Mouse (Mus musculus) midbrain, embryonic 12.5 days (tissue): ENCODE data around the gene Sgsh. TPM values are rescaled to one million over a fixed set of nuclear protein-coding genes. Genes with fewer than 3 reads are reported as not detected.
A peak's percentile ranks its signal among the peaks of the same experiment; 100 is the strongest.

ENCODE experiments used
- ATAC-seq: fragments of 200-750 bp; cut with Nextera tagmentation; 2 replicates; pipeline ENCODE4 v1.8.0; 2017; ENCODE audit warnings: low read depth, moderate TSS enrichment, moderate library complexity; ENCODE audit not compliant: low FRiP score
- H3K27ac ChIP-seq: fragments of 300-500 bp; sonication (generic); replicated peaks from 2 replicates; pipeline ENCODE4 v1.5.1; 2016; ENCODE audit warnings: mild to moderate bottlenecking
- H3K27me3 ChIP-seq: fragments of 300-500 bp; sonication (generic); 2 replicates; pipeline ENCODE4 v1.6.1; 2016; ENCODE audit warnings: mild to moderate bottlenecking
- H3K36me3 ChIP-seq: fragments of 300-500 bp; sonication (generic); 2 replicates; pipeline ENCODE4 v1.6.1; 2016
- H3K4me1 ChIP-seq: fragments of 300-500 bp; sonication (generic); 2 replicates; pipeline ENCODE4 v1.6.1; 2016
- H3K4me2 ChIP-seq: fragments of 300-500 bp; sonication (generic); replicated peaks from 2 replicates; pipeline ENCODE4 v1.6.1; 2016; ENCODE audit warnings: mild to moderate bottlenecking, moderate library complexity
- H3K4me3 ChIP-seq: fragments of 300-500 bp; sonication (generic); 2 replicates; pipeline ENCODE4 v1.5.1; 2016; ENCODE audit warnings: mild to moderate bottlenecking
- H3K9ac ChIP-seq: fragments of 300-500 bp; sonication (generic); replicated peaks from 2 replicates; pipeline ENCODE4 v1.6.1; 2016; ENCODE audit warnings: mild to moderate bottlenecking, moderate library complexity
- H3K9me3 ChIP-seq: fragments of 300-500 bp; sonication (generic); 2 replicates; pipeline ENCODE4 v1.6.1; 2016; ENCODE audit warnings: mild to moderate bottlenecking
- WGBS: fragments of 180-500 bp; shearing (Covaris S2); methylation state at CpG from one replicate; pipeline ENCODE4 v1.1.7; 2016; 5-methylcytosine and 5-hydroxymethylcytosine counted together
- microRNA counts: library from miRNA; unstranded; fragments of <30 nt; microRNA quantifications from one replicate; lab custom pipeline; 2017
- microRNA-seq: library from miRNA; unstranded; fragments of <30 nt; microRNA quantifications from one replicate; pipeline ENCODE4, GENCODE M21; 2017
- polyA plus RNA-seq: library from polyadenylated mRNA; unstranded; fragments of >200 nt; fragmentation: Nextera tagmentation; extraction: Ambion mirVana; gene quantifications from 2 replicates; pipeline ENCODE4 v1.2.1, GENCODE M21; 2016

Sgsh gene
- polyA plus RNA-seq, 1 experiment from 2014 or later, result 6.5 TPM

GRCm38 (mm10) chr11:119300246-119300935 is 54.9 kb downstream of the Sgsh start:
- no peaks in the 10 kb centered on the region for H3K9me3 ChIP-seq
- peaks cover 24% of the 10 kb centered on the region for H3K4me1 ChIP-seq
- peak overlapping the region; percentile 93 for H3K4me2 ChIP-seq
- peak overlapping the region; percentile 99 for H3K4me3 ChIP-seq
- peak overlapping the region; percentile 96 for H3K27ac ChIP-seq
- 2% methylated on average over 31 of the region's 31 CpGs for WGBS
- H3K27me3 ChIP-seq, result 0 out of 2 replicates have a peak, but pooled peaks cover 12% of the 10 kb centered on the region
- H3K36me3 ChIP-seq, result peaks cover 27% of the 10 kb centered on the region
- ATAC-seq, result no peak
- peak overlapping the region; percentile 97 for H3K9ac ChIP-seq

GRCm38 (mm10) chr11:119299391-119300245 is 55.7 kb downstream of the Sgsh start, which contains the start of gene Eif4a3:
TSS of gene Eif4a3 (minus strand) at chr11:119300089.
- ATAC-seq, result peak; percentile 96
- Histone ChIP-seq H3K4me2 (peak within 1 kb of the TSS; percentile 93), H3K27me3 (0 out of 2 replicates have a peak, but pooled peaks cover 8% of the 10 kb centered on the region), H3K4me1 (peaks cover 24% of the 10 kb centered on the region), H3K27ac (peak within 1 kb of the TSS; percentile 96), H3K36me3 (peaks cover 34% of the 10 kb centered on the region), H3K9ac (peak within 1 kb of the TSS; percentile 97), H3K4me3 (peak within 1 kb of the TSS; percentile 99), H3K9me3 (no peaks in the 10 kb centered on the region)
- WGBS, result under 1% methylated on average over 86 of the region's 89 CpGs

GRCm38 (mm10) chr11:119298917-119299316 is 56.4 kb downstream of the Sgsh start:
- H3K4me2 ChIP-seq, result peak overlapping the region; percentile 93
- H3K4me3 ChIP-seq, result peak overlapping the region; percentile 99
- 17% methylated on average over 7 of the region's 7 CpGs for WGBS
- peaks cover 24% of the 10 kb centered on the region for H3K4me1 ChIP-seq
- H3K36me3 ChIP-seq, result peaks cover 41% of the 10 kb centered on the region
- H3K27me3 ChIP-seq, result 0 out of 2 replicates have a peak, but pooled peaks cover 3% of the 10 kb centered on the region
- no peaks in the 10 kb centered on the region for H3K9me3 ChIP-seq
- no peak for ATAC-seq
- no peak overlapping the region for H3K27ac ChIP-seq
- peak overlapping the region; percentile 97 for H3K9ac ChIP-seq

- Histone ChIP-seq H3K27ac (no peak overlapping the region), H3K4me2 (peak overlapping the region; percentile 93), H3K36me3 (peaks cover 51% of the 10 kb centered on the region), H3K9ac (peak overlapping the region; percentile 17; the same call in 1 of the 2 replicates), H3K9me3 (no peaks in the 10 kb centered on the region), H3K4me1 (peaks cover 24% of the 10 kb centered on the region), H3K27me3 (no peaks in the 10 kb centered on the region), H3K4me3 (no peak overlapping the region)
- WGBS, result 86% methylated on average over 6 of the region's 6 CpGs
- no peak for ATAC-seq
Measured at GRCm38 (mm10) chr11:119297996-119298395, 57.3 kb downstream of the Sgsh start.

MicroRNA genes within 50 kb of the gene (microRNA counts, 519-probe panel; counts per million panel counts)
- microRNA mmu-miR-1932 (lab: Ali Mortazavi, UCI), result not detected

Small RNAs within 50 kb of the gene (microRNA-seq; reads per million reads assigned to microRNA genes)
- gene Mir1932, result not detected

Other genes with a start within 250 kb of the Sgsh start
- 30.9 and 35.1 TPM in 2 replicates for gene Tbc1d16, start 127.0 kb downstream of the Sgsh start, polyA plus RNA-seq
- gene Ccdc40, start 127.0 kb downstream of the Sgsh start, polyA plus RNA-seq, result 18.6 and 24.1 TPM in 2 replicates
- 40.6 and 42.1 TPM in 2 replicates for gene Gaa, start 87.6 kb downstream of the Sgsh start, polyA plus RNA-seq
- gene Eif4a3, start 55.4 kb downstream of the Sgsh start, polyA plus RNA-seq, result 326 and 341 TPM in 2 replicates
- gene Card14, start 47.8 kb downstream of the Sgsh start, polyA plus RNA-seq, result 0.06 and 0.10 TPM in 2 replicates
- 4.2 and 6.1 TPM in 2 replicates for gene Slc26a11, start within 50 bp of the Sgsh start, polyA plus RNA-seq
- 1.2 TPM in 2 replicates for gene Rnf213, start 37.6 kb upstream of the Sgsh start, polyA plus RNA-seq
- gene Endov, start 135.8 kb upstream of the Sgsh start, polyA plus RNA-seq, result 24.9 and 25.1 TPM in 2 replicates
- gene Nptx1, start 192.2 kb upstream of the Sgsh start, polyA plus RNA-seq, result 5.9 and 6.2 TPM in 2 replicates
- 18.3 and 19.0 TPM in 2 replicates for gene Rptor, start 247.4 kb upstream of the Sgsh start, polyA plus RNA-seq